Mouse (Mus musculus) T-cell, adult 66 days (primary cell): ENCODE measurements around the gene Cldn34b3. TPM values are rescaled to one million over a fixed set of nuclear protein-coding genes. Genes with fewer than 3 reads are reported as not detected.

Source experiments
- total RNA-seq, 2 experiments: library from RNA; stranded (reverse); gene quantifications; 3 replicates in 1 of 2; 4 replicates in 1 of 2; pipeline ENCODE4 v1.2.4; 2023

Cldn34b3 gene
- total RNA-seq = not detected

GRCm38 (mm10) chrX:76264004-76264403 lies at the start of gene Cldn34b3:
Cldn34b3 (plus strand) TSS chrX:76264304.

Other genes starting within 250 kb of the Cldn34b3 start
- not detected for gene Cldn34b4, start 129.0 kb downstream of the Cldn34b3 start, total RNA-seq